Mouse (Mus musculus): ENCODE measurements around the gene Rxra. TPM values are rescaled to one million over a fixed set of nuclear protein-coding genes. Genes with fewer than 3 reads are reported as not detected.

Gene Rxra
- polyA plus RNA-seq, 1 experiment from 2014 or later = 13.3 TPM

- Histone ChIP-seq H3K4me3 (ENCODE audit: low read depth, low read length) (no peak overlapping the region), H3K4me2 (ENCODE audit: low read depth, low read length) (no peak overlapping the region), H3K27ac (ENCODE audit: low read depth) (no peak overlapping the region), H3K36me3 (replicated peaks; ENCODE audit: insufficient read depth, low read length) (peaks cover 6% of the 10 kb centered on the region), H3K27me3 (ENCODE audit: insufficient read depth, low read length) (no peaks in the 10 kb centered on the region), H3K4me1 (ENCODE audit: insufficient read depth) (peaks cover 34% of the 10 kb centered on the region), H3K9ac (replicated peaks) (no peak overlapping the region), H3K9me3 (ENCODE audit: low read length) (no peaks in the 10 kb centered on the region)
- DNase-seq (no peak), ATAC-seq (no peak)
- no peak for TF ChIP-seq CTCF (IDR thresholded peaks at IDR 0.05; ENCODE audit: low read depth)
- no peak for TF ChIP-seq EP300 (IDR thresholded peaks at IDR 0.05; ENCODE audit: low read depth)
- 59% methylated on average over 2 of the region's 2 CpGs for WGBS (ENCODE audit: insufficient replicate concordance)
Observed at GRCm38 (mm10) chr2:27734800-27735199, 58.6 kb downstream of the Rxra start.

- TF ChIP-seq EP300 (IDR thresholded peaks at IDR 0.05; ENCODE audit: low read depth) (no peak), CTCF (IDR thresholded peaks at IDR 0.05; ENCODE audit: low read depth) (no peak)
- no peaks in the 10 kb centered on the region for H3K9me3 ChIP-seq (ENCODE audit: low read length)
- ATAC-seq (no peak), DNase-seq (no peak)
- WGBS (ENCODE audit: insufficient replicate concordance) = 81% methylated on average over 5 of the region's 5 CpGs
- H3K27ac ChIP-seq (ENCODE audit: low read depth) = no peak overlapping the region
- no peak overlapping the region for H3K9ac ChIP-seq (replicated peaks)
- H3K36me3 ChIP-seq (replicated peaks; ENCODE audit: insufficient read depth, low read length) = peaks cover 16% of the 10 kb centered on the region
- H3K4me1 ChIP-seq (ENCODE audit: insufficient read depth) = peaks cover 41% of the 10 kb centered on the region
- no peak overlapping the region for H3K4me3 ChIP-seq (ENCODE audit: low read depth, low read length)
- H3K27me3 ChIP-seq (ENCODE audit: insufficient read depth, low read length) = no peaks in the 10 kb centered on the region
- H3K4me2 ChIP-seq (ENCODE audit: low read depth, low read length) = no peak overlapping the region
Observed at GRCm38 (mm10) chr2:27736802-27737201, 60.6 kb downstream of the Rxra start.

GRCm38 (mm10) chr2:27738396-27738795, 62.2 kb downstream of the Rxra start:
- no peak overlapping the region for H3K27ac ChIP-seq (ENCODE audit: low read depth)
- peaks cover 32% of the 10 kb centered on the region for H3K4me1 ChIP-seq (ENCODE audit: insufficient read depth)
- DNase-seq (no peak), ATAC-seq (no peak)
- H3K4me3 ChIP-seq (ENCODE audit: low read depth, low read length) = no peak overlapping the region
- H3K9ac ChIP-seq (replicated peaks) = no peak overlapping the region
- WGBS (ENCODE audit: insufficient replicate concordance) = 81% methylated on average over 3 of the region's 3 CpGs
- peaks cover 29% of the 10 kb centered on the region for H3K36me3 ChIP-seq (replicated peaks; ENCODE audit: insufficient read depth, low read length)
- no peaks in the 10 kb centered on the region for H3K27me3 ChIP-seq (ENCODE audit: insufficient read depth, low read length)
- no peak overlapping the region for H3K4me2 ChIP-seq (ENCODE audit: low read depth, low read length)
- TF ChIP-seq CTCF (IDR thresholded peaks at IDR 0.05; ENCODE audit: low read depth) = no peak
- no peak for TF ChIP-seq EP300 (IDR thresholded peaks at IDR 0.05; ENCODE audit: low read depth)
- no peaks in the 10 kb centered on the region for H3K9me3 ChIP-seq (ENCODE audit: low read length)

GRCm38 (mm10) chr2:27740091-27740608, 63.9 kb downstream of the Rxra start:
- Histone ChIP-seq H3K27ac (ENCODE audit: low read depth) (peak overlapping the region; percentile 69), H3K9me3 (ENCODE audit: low read length) (no peaks in the 10 kb centered on the region), H3K4me1 (ENCODE audit: insufficient read depth) (peaks cover 35% of the 10 kb centered on the region), H3K4me2 (ENCODE audit: low read depth, low read length) (peak overlapping the region; percentile 44), H3K36me3 (replicated peaks; ENCODE audit: insufficient read depth, low read length) (peaks cover 35% of the 10 kb centered on the region), H3K9ac (replicated peaks) (0 out of 2 replicates have a peak overlapping the region, but pooled peaks have one; percentile 8), H3K4me3 (ENCODE audit: low read depth, low read length) (no peak overlapping the region), H3K27me3 (ENCODE audit: insufficient read depth, low read length) (no peaks in the 10 kb centered on the region)
- WGBS (ENCODE audit: insufficient replicate concordance) = 6% methylated on average over 15 of the region's 16 CpGs
- TF ChIP-seq EP300 (IDR thresholded peaks at IDR 0.05; ENCODE audit: low read depth) (no peak), CTCF (IDR thresholded peaks at IDR 0.05; ENCODE audit: low read depth) (peak; percentile 65)
- ATAC-seq (peak; percentile 80), DNase-seq (peak; percentile 88)

- Histone ChIP-seq H3K36me3 (replicated peaks; ENCODE audit: insufficient read depth, low read length) (peaks cover 34% of the 10 kb centered on the region), H3K27ac (ENCODE audit: low read depth) (no peak overlapping the region), H3K4me1 (ENCODE audit: insufficient read depth) (peaks cover 51% of the 10 kb centered on the region), H3K27me3 (ENCODE audit: insufficient read depth, low read length) (no peaks in the 10 kb centered on the region), H3K9me3 (ENCODE audit: low read length) (no peaks in the 10 kb centered on the region), H3K4me3 (ENCODE audit: low read depth, low read length) (no peak overlapping the region), H3K4me2 (ENCODE audit: low read depth, low read length) (no peak overlapping the region), H3K9ac (replicated peaks) (no peak overlapping the region)
- TF ChIP-seq EP300 (IDR thresholded peaks at IDR 0.05; ENCODE audit: low read depth) (no peak), CTCF (IDR thresholded peaks at IDR 0.05; ENCODE audit: low read depth) (no peak)
- WGBS (ENCODE audit: insufficient replicate concordance) = 80% methylated on average over 1 of the region's 1 CpGs
- no peak for ATAC-seq
- no peak for DNase-seq
Observed at GRCm38 (mm10) chr2:27743177-27743576, 66.9 kb downstream of the Rxra start.

- 0 out of 2 replicates have a peak overlapping the region, but pooled peaks have one; percentile 75 for H3K27ac ChIP-seq (ENCODE audit: low read depth)
- DNase-seq = no peak
- TF ChIP-seq CTCF (IDR thresholded peaks at IDR 0.05; ENCODE audit: low read depth) (no peak), EP300 (IDR thresholded peaks at IDR 0.05; ENCODE audit: low read depth) (no peak)
- H3K9ac ChIP-seq (replicated peaks) = no peak overlapping the region
- peaks cover 51% of the 10 kb centered on the region for H3K4me1 ChIP-seq (ENCODE audit: insufficient read depth)
- H3K27me3 ChIP-seq (ENCODE audit: insufficient read depth, low read length) = no peaks in the 10 kb centered on the region
- WGBS (ENCODE audit: insufficient replicate concordance) = 74% methylated on average over 7 of the region's 7 CpGs
- peaks cover 41% of the 10 kb centered on the region for H3K36me3 ChIP-seq (replicated peaks; ENCODE audit: insufficient read depth, low read length)
- H3K9me3 ChIP-seq (ENCODE audit: low read length) = no peaks in the 10 kb centered on the region
- H3K4me2 ChIP-seq (ENCODE audit: low read depth, low read length) = no peak overlapping the region
- no peak for ATAC-seq
- no peak overlapping the region for H3K4me3 ChIP-seq (ENCODE audit: low read depth, low read length)
Observed at GRCm38 (mm10) chr2:27743863-27744611, 67.8 kb downstream of the Rxra start.
